Mouse (Mus musculus): ENCODE measurements around the gene Ltb4r2.

- TF ChIP-seq CTCF (conservative IDR thresholded peaks at IDR 0.05 in 1 of 2, IDR thresholded peaks at IDR 0.05 in 1 of 2; ENCODE audit: low read depth in 2 of 2, low read length in 2 of 2) = no peak
- no peak for TF ChIP-seq ZC3H11A (IDR thresholded peaks at IDR 0.05; ENCODE audit: low read depth, low read length)
- no peak for TF ChIP-seq MAX (IDR thresholded peaks at IDR 0.05; ENCODE audit: low read length)
- TF ChIP-seq POLR2A (IDR thresholded peaks at IDR 0.05; ENCODE audit: low read depth, low read length) = no peak
- TF ChIP-seq UBTF (IDR thresholded peaks at IDR 0.05; ENCODE audit: low read depth, low read length) = no peak
Observed at GRCm38 (mm10) chr14:55787731-55788130, 26.5 kb downstream of the Ltb4r2 start.
